Mouse (Mus musculus) CH12.LX (cell line): ENCODE measurements around the gene Baz2b. TPM values are rescaled to one million over a fixed set of nuclear protein-coding genes. Genes with fewer than 3 reads are reported as not detected.

Experiments
- DNase-seq: peaks from one replicate; pipeline ENCODE4 v3.0.0-alpha.2; 2013; ENCODE audit errors: extremely low read depth
- H3K27ac ChIP-seq: 2 replicates; pipeline ENCODE4 v1.5.1; 2012; ENCODE audit warnings: low read depth, mild to moderate bottlenecking, control low read depth, moderate library complexity; ENCODE audit not compliant: insufficient read depth
- H3K27me3 ChIP-seq: replicated peaks from 2 replicates; pipeline ENCODE3; 2012; ENCODE audit warnings: inconsistent platforms
- H3K36me3 ChIP-seq, 2 experiments: replicated peaks in 1 of 2; 2 replicates each; pipeline versions ENCODE3 to v1.6.1; 2012; ENCODE audit warnings: inconsistent platforms in 1 of 2, low read length in 1 of 2, mild to moderate bottlenecking in 1 of 2, mixed read lengths in 1 of 2, moderate library complexity in 1 of 2; ENCODE audit not compliant: control insufficient read depth in 1 of 2, insufficient read depth in 1 of 2
- H3K4me1 ChIP-seq, 2 experiments: 2 replicates each; pipeline ENCODE4 v1.6.1; 2012; ENCODE audit warnings: inconsistent platforms in 1 of 2, moderate library complexity in 1 of 2; ENCODE audit not compliant: insufficient read depth in 2 of 2, control insufficient read depth in 1 of 2
- H3K4me2 ChIP-seq: 2 replicates; pipeline ENCODE4 v1.6.1; 2012; ENCODE audit warnings: low read depth, mild to moderate bottlenecking, control low read depth; ENCODE audit not compliant: poor library complexity, insufficient read depth, severe bottlenecking
- H3K4me3 ChIP-seq, 3 experiments: fragments of 150-350 bp in 1 of 3; sonication (generic) in 1 of 3; replicated peaks in 1 of 3; 2 replicates each; pipeline versions ENCODE3 to v1.5.1; 2011 to 2012; ENCODE audit warnings: low read depth in 2 of 3, low read length in 2 of 3, mild to moderate bottlenecking in 2 of 3, moderate library complexity in 2 of 3, control low read depth in 1 of 3, improper control_type of control experiment in 1 of 3, inconsistent platforms in 1 of 3, mixed read lengths in 1 of 3; ENCODE audit not compliant: poor library complexity in 1 of 3
- H3K79me2 ChIP-seq: replicated peaks from 2 replicates; pipeline ENCODE4 v1.6.1; 2012; ENCODE audit warnings: mild to moderate bottlenecking, moderate library complexity; ENCODE audit not compliant: control insufficient read depth, poor library complexity, insufficient read depth, severe bottlenecking; ENCODE audit errors: extremely low read depth
- H3K9ac ChIP-seq: 2 replicates; pipeline ENCODE4 v1.6.1; 2012; ENCODE audit warnings: low read depth, mild to moderate bottlenecking, control low read depth, moderate library complexity; ENCODE audit not compliant: insufficient read depth
- H3K9me3 ChIP-seq: replicated peaks from 2 replicates; pipeline ENCODE3; 2012; ENCODE audit warnings: low read length, inconsistent platforms, mixed read lengths
- BHLHE40 ChIP-seq: IDR thresholded peaks from 2 replicates; pipeline ENCODE4 v1.6.1; 2011; ENCODE audit warnings: mild to moderate bottlenecking, low read depth, low read length, improper control_type of control experiment
- E2F4 ChIP-seq: IDR thresholded peaks from 2 replicates; pipeline ENCODE4 v1.6.1; 2011; ENCODE audit warnings: low read depth, low read length, improper control_type of control experiment; ENCODE audit not compliant: insufficient replicate concordance
- ELF1 ChIP-seq: IDR thresholded peaks from 2 replicates; pipeline ENCODE4 v1.6.1; 2014; ENCODE audit warnings: low read depth, mild to moderate bottlenecking, inconsistent platforms, low read length, improper control_type of control experiment
- ETS1 ChIP-seq: conservative IDR thresholded peaks from 2 replicates; pipeline ENCODE4 v1.6.1; 2012; ENCODE audit warnings: low read depth, mild to moderate bottlenecking, inconsistent platforms, low read length, improper control_type of control experiment, moderate library complexity
- IRF4 ChIP-seq: IDR thresholded peaks from 2 replicates; pipeline ENCODE4 v1.6.1; 2014; ENCODE audit warnings: low read depth, mild to moderate bottlenecking, inconsistent platforms, low read length, improper control_type of control experiment
- JUN ChIP-seq: IDR thresholded peaks from 2 replicates; pipeline ENCODE4 v1.6.1; 2011; ENCODE audit warnings: low read depth, mild to moderate bottlenecking, low read length, improper control_type of control experiment, moderate library complexity; ENCODE audit not compliant: insufficient read depth
- JUND ChIP-seq: conservative IDR thresholded peaks from 2 replicates; pipeline ENCODE4 v1.6.1; 2011; ENCODE audit warnings: low read depth, low read length, improper control_type of control experiment
- KAT2A ChIP-seq: IDR thresholded peaks from 2 replicates; pipeline ENCODE4 v1.6.1; 2012; ENCODE audit warnings: low read length, improper control_type of control experiment, inconsistent platforms; ENCODE audit not compliant: insufficient replicate concordance
- MAFK ChIP-seq: IDR thresholded peaks from 2 replicates; pipeline ENCODE4 v1.6.1; 2011; ENCODE audit warnings: low read length, improper control_type of control experiment; ENCODE audit not compliant: insufficient replicate concordance
- MEF2A ChIP-seq: IDR thresholded peaks from 2 replicates; pipeline ENCODE4 v1.6.1; 2014; ENCODE audit warnings: low read depth, mild to moderate bottlenecking, inconsistent platforms, low read length, improper control_type of control experiment, borderline replicate concordance
- MXI1 ChIP-seq: IDR thresholded peaks from 2 replicates; pipeline ENCODE4 v1.6.1; 2011; ENCODE audit warnings: mild to moderate bottlenecking, low read depth, low read length, improper control_type of control experiment
- MYC ChIP-seq: IDR thresholded peaks from 2 replicates; pipeline ENCODE4 v1.6.1; 2011; ENCODE audit warnings: low read depth, mild to moderate bottlenecking, improper control_type of control experiment, low read length
- NRF1 ChIP-seq: IDR thresholded peaks from 2 replicates; pipeline ENCODE4 v1.6.1; 2014; ENCODE audit warnings: low read depth, mild to moderate bottlenecking, inconsistent platforms, low read length, improper control_type of control experiment, moderate library complexity
- POLR2AphosphoS2 ChIP-seq: IDR thresholded peaks from 2 replicates; pipeline ENCODE4 v1.6.1; 2011; ENCODE audit warnings: low read depth, low read length, improper control_type of control experiment
- RAD21 ChIP-seq: IDR thresholded peaks from 2 replicates; pipeline ENCODE4 v1.6.1; 2011; ENCODE audit warnings: low read depth, mild to moderate bottlenecking, low read length, improper control_type of control experiment, moderate library complexity
- RCOR1 ChIP-seq: conservative IDR thresholded peaks from 2 replicates; pipeline ENCODE4 v1.6.1; 2012; ENCODE audit warnings: low read depth, mild to moderate bottlenecking, inconsistent platforms, low read length, improper control_type of control experiment
- SMC3 ChIP-seq: IDR thresholded peaks from 2 replicates; pipeline ENCODE4 v1.6.1; 2011; ENCODE audit warnings: low read depth, low read length, improper control_type of control experiment
- TBP ChIP-seq: conservative IDR thresholded peaks from 2 replicates; pipeline ENCODE4 v1.6.1; 2011; ENCODE audit warnings: low read depth, low read length, improper control_type of control experiment
- TCF12 ChIP-seq: IDR thresholded peaks from 2 replicates; pipeline ENCODE4 v1.6.1; 2014; ENCODE audit warnings: low read depth, mild to moderate bottlenecking, inconsistent platforms, low read length, improper control_type of control experiment
- UBTF ChIP-seq: IDR thresholded peaks from 2 replicates; pipeline ENCODE4 v1.6.1; 2012; ENCODE audit warnings: low read depth, mild to moderate bottlenecking, inconsistent platforms, low read length, improper control_type of control experiment, moderate library complexity
- USF2 ChIP-seq: conservative IDR thresholded peaks from 2 replicates; pipeline ENCODE4 v1.6.1; 2011; ENCODE audit warnings: low read depth, low read length, improper control_type of control experiment
- ZC3H11A ChIP-seq: IDR thresholded peaks from 2 replicates; pipeline ENCODE4 v1.6.1; 2012; ENCODE audit warnings: low read depth, mild to moderate bottlenecking, inconsistent platforms, low read length, improper control_type of control experiment
- ZKSCAN1 ChIP-seq: IDR thresholded peaks from 2 replicates; pipeline ENCODE4 v1.6.1; 2012; ENCODE audit warnings: low read depth, inconsistent platforms, low read length, improper control_type of control experiment, borderline replicate concordance
- ZNF384 ChIP-seq: IDR thresholded peaks from 2 replicates; pipeline ENCODE4 v1.6.1; 2012; ENCODE audit warnings: low read depth, low read length, improper control_type of control experiment, inconsistent platforms
- dilution Hi-C: fragments of 300-500 bp; cut with MboI; formaldehyde crosslinking; loops from 2 replicates; pipeline ENCODE4 v1.14.3; 2020; ENCODE audit warnings: low sequenced_read_pairs; ENCODE audit not compliant: extremely low pct_unique_long_range_greater_than_20kb, extremely low pct_ligation_motif_present
- in situ Hi-C: fragments of 300-500 bp; cut with MboI; formaldehyde crosslinking; loops from 3 replicates; pipeline ENCODE4 v1.14.3; 2019; ENCODE audit warnings: low sequenced_read_pairs, low pct_ligation_motif_present, low pct_unique_long_range_greater_than_20kb, mixed read lengths
- polyA plus RNA-seq: library from polyadenylated mRNA; unstranded; fragments of >175 nt; gene quantifications from 2 replicates; pipeline ENCODE4 v1.2.1, GENCODE M21; 2012; ENCODE audit warnings: low read depth; ENCODE audit not compliant: insufficient read length
- total RNA-seq, 2 experiments: library from RNA; depleted of rRNA; stranded (reverse); fragments of 300-350 nt in 1 of 2; fragments of >200 nt in 1 of 2; gene quantifications; 2 replicates each; pipeline ENCODE4 v1.2.3; 2012 to 2014

Gene Baz2b
- total and polyA plus RNA-seq, 3 experiments, result 17.3 to 36.3 (median 31.9) TPM

DNA sequence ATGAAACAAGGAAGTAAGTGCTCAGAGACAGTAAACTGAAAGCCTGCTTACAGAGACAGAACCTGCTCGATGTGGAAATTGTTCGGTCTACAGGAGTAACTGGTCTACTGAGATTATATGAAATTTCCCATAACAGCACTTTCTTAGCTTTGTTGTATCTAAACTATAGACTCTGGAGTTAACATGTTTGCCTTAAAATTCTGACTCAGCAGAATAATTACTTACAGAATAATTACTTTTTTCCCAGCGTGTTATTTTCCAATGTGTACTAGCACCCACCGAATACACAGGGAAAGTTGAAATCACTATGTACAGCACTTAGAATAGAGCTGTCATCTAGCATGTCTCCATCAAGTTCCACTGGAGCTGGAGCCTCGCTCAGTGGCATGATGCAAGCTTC lies 233.0 kb downstream of the Baz2b start:
- peaks cover 2 to 17% of the 10 kb centered on the region in 2 experiments for H3K4me1 ChIP-seq
- in situ Hi-C loops, result no loop called here

DNA sequence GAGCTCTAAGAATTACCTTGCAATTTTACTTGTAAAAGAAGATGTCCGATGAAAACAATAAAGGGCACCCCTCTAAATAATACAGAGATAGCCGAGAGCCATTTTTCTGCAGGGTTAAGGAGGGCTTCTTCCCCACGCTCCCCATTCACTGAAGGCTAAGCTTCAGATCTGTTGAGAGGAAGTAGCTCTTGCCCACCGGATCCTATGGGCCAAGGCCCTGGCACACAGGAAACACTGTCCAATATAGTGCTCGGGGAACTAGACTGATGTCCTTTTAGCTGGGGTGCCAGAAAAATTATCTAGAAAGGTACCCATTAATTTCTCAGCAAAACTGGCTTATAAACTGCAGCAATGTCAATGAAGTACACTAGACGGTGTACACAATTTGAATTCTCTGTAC lies 233.9 kb downstream of the Baz2b start:
- H3K27ac ChIP-seq, result no peak overlapping the region
- no peak for TF ChIP-seq BHLHE40
- no peak for TF ChIP-seq UBTF
- TF ChIP-seq ZC3H11A, result no peak
- TF ChIP-seq MXI1, result no peak
- no peak for TF ChIP-seq ELF1
- TF ChIP-seq, all 38 proteins: peak for 0
- dilution Hi-C loops (no loop called here), in situ Hi-C loops (no loop called here)
- H3K9me3 ChIP-seq, result no peaks in the 10 kb centered on the region
- H3K4me2 ChIP-seq, result no peak overlapping the region
- 0 out of 2 replicates have a peak, but pooled peaks cover 3% of the 10 kb centered on the region for H3K79me2 ChIP-seq
- H3K9ac ChIP-seq, result peak overlapping the region; percentile 54; the same call in 1 of the 2 replicates
- no peak overlapping the region for H3K4me3 ChIP-seq
- peaks cover 2 to 17% of the 10 kb centered on the region in 2 experiments for H3K4me1 ChIP-seq
- H3K36me3 ChIP-seq, result peaks cover 7 to 38% of the 10 kb centered on the region in 2 experiments
- no peak for DNase-seq
- H3K27me3 ChIP-seq, result no peaks in the 10 kb centered on the region

More for the DNA sequence above, 233.0 kb downstream of the Baz2b start:
- Histone ChIP-seq H3K9me3 (no peaks in the 10 kb centered on the region), H3K4me2 (peak overlapping the region; percentile 67), H3K36me3 (peaks cover 7 to 33% of the 10 kb centered on the region in 2 experiments), H3K27ac (no peak overlapping the region)
- peak; percentile 24 for DNase-seq
- TF ChIP-seq RCOR1 (no peak), ZNF384 (no peak), E2F4 (no peak), MYC (no peak), ELF1 (0 out of 2 replicates have a peak, but pooled peaks have one; percentile 38), ZKSCAN1 (no peak), ZC3H11A (no peak), JUN (no peak), TBP (0 out of 2 replicates have a peak, but pooled peaks have one; percentile 23), KAT2A (no peak), USF2 (no peak), SMC3 (no peak), RAD21 (no peak), NRF1 (no peak), TCF12 (no peak), BHLHE40 (no peak), IRF4 (no peak), MEF2A (no peak), MAFK (peak; percentile 81), POLR2AphosphoS2 (no peak), JUND (no peak), ETS1 (no peak)
- TF ChIP-seq, all 38 proteins: peak for 3
- dilution Hi-C loops, result no loop called here
- Histone ChIP-seq H3K27me3 (no peaks in the 10 kb centered on the region), H3K4me3 (no peak overlapping the region), H3K79me2 (0 out of 2 replicates have a peak, but pooled peaks cover 3% of the 10 kb centered on the region), H3K9ac (peak overlapping the region; percentile 54)
